Mouse (Mus musculus): Measurements from ENCODE around the gene Pnmal1. TPM values are rescaled to one million over a fixed set of nuclear protein-coding genes. Genes with fewer than 3 reads are reported as not detected.

The Pnmal1 gene
- polyA plus RNA-seq, 1 experiment: not detected

- peaks cover 35% of the 10 kb centered on the region for H3K36me3 ChIP-seq (replicated peaks; ENCODE audit: low read length)
- peaks cover 4% of the 10 kb centered on the region for H3K27me3 ChIP-seq (replicated peaks)
- no peaks in the 10 kb centered on the region for H3K9me3 ChIP-seq
- H3K4me1 ChIP-seq: peaks cover 79% of the 10 kb centered on the region
- peak overlapping the region; percentile 92 for H3K4me3 ChIP-seq (replicated peaks)
- TF ChIP-seq GATA1 (IDR thresholded peaks at IDR 0.05; ENCODE audit: borderline replicate concordance, low read length) (no peak), FLI1 (IDR thresholded peaks at IDR 0.05; ENCODE audit: low read length) (no peak)
These were observed 34.9 kb downstream of the Pnmal1 start for GRCm38 (mm10) chr7:16994400-16994799.

DNA sequence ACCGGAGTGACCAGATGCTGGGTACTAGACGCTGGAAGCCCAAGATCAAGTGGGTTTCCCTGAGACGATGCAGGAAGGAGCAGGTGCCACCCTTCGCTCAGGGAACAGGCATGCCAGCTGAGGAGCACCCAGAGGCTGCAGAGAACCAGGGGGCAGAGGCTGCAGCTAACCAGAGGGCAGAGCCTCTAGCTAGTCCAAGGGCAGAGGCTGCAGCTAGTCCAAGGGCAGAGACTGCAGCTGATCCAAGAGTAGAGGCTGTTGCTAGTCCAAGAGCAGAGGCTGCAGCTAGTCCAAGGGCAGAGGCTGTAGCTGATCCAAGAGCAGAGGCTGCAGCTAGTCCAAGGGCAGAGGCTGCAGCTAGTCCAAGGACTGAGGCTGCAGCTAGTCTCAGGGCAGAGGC is 35.9 kb downstream of the Pnmal1 start:
- TF ChIP-seq GATA1 (IDR thresholded peaks at IDR 0.05; ENCODE audit: borderline replicate concordance, low read length): no peak
- no peak for TF ChIP-seq FLI1 (IDR thresholded peaks at IDR 0.05; ENCODE audit: low read length)
- peaks cover 75% of the 10 kb centered on the region for H3K4me1 ChIP-seq
- H3K4me3 ChIP-seq (replicated peaks): peak overlapping the region; percentile 92

DNA sequence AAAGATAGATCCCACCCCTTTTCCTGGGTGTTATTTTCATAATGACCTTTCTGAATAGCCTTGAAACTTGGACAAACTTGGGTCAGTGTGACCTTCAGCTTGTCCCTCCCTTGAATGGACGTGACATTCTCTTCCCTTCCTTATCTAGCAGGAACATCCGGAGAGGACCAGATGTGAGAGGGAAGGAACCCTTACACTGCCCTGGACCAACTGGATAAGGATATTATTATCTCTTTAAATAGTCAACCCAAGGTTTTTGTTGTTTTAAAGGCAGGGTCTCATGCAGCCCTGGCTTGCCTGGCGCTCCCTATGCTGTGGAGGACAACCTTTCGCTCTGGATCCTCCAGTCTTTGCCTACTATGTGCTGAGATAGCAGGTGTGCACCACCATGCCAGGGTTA is 39.8 kb downstream of the Pnmal1 start:
- Histone ChIP-seq H3K9me3 (no peaks in the 10 kb centered on the region), H3K4me3 (replicated peaks) (peak overlapping the region; percentile 21), H3K36me3 (replicated peaks; ENCODE audit: low read length) (peaks cover 72% of the 10 kb centered on the region), H3K4me1 (peaks cover 80% of the 10 kb centered on the region), H3K27me3 (replicated peaks) (peaks cover 4% of the 10 kb centered on the region)
- TF ChIP-seq GATA1 (IDR thresholded peaks at IDR 0.05; ENCODE audit: borderline replicate concordance, low read length) (no peak), FLI1 (IDR thresholded peaks at IDR 0.05; ENCODE audit: low read length) (no peak)

More for the DNA sequence above, 35.9 kb downstream of the Pnmal1 start:
- Histone ChIP-seq H3K36me3 (replicated peaks; ENCODE audit: low read length) (peaks cover 45% of the 10 kb centered on the region), H3K9me3 (no peaks in the 10 kb centered on the region), H3K27me3 (replicated peaks) (peaks cover 4% of the 10 kb centered on the region)

GRCm38 (mm10) chr7:16999650-17000049 is 40.2 kb downstream of the Pnmal1 start:
- TF ChIP-seq FLI1 (IDR thresholded peaks at IDR 0.05; ENCODE audit: low read length) (no peak), GATA1 (IDR thresholded peaks at IDR 0.05; ENCODE audit: borderline replicate concordance, low read length) (no peak)
- H3K27me3 ChIP-seq (replicated peaks): peaks cover 4% of the 10 kb centered on the region
- peak overlapping the region; percentile 21 for H3K4me3 ChIP-seq (replicated peaks)
- peaks cover 79% of the 10 kb centered on the region for H3K4me1 ChIP-seq
- no peaks in the 10 kb centered on the region for H3K9me3 ChIP-seq
- H3K36me3 ChIP-seq (replicated peaks; ENCODE audit: low read length): peaks cover 75% of the 10 kb centered on the region

GRCm38 (mm10) chr7:17002375-17003195 is 43.1 kb downstream of the Pnmal1 start:
- peaks cover 87% of the 10 kb centered on the region for H3K36me3 ChIP-seq (replicated peaks; ENCODE audit: low read length)
- no peaks in the 10 kb centered on the region for H3K27me3 ChIP-seq (replicated peaks)
- H3K9me3 ChIP-seq: no peaks in the 10 kb centered on the region
- TF ChIP-seq FLI1 (IDR thresholded peaks at IDR 0.05; ENCODE audit: low read length): no peak
- no peak for TF ChIP-seq GATA1 (IDR thresholded peaks at IDR 0.05; ENCODE audit: borderline replicate concordance, low read length)
- no peak overlapping the region for H3K4me3 ChIP-seq (replicated peaks)
- peaks cover 80% of the 10 kb centered on the region for H3K4me1 ChIP-seq

- H3K4me1 ChIP-seq: peaks cover 75% of the 10 kb centered on the region
- TF ChIP-seq GATA1 (IDR thresholded peaks at IDR 0.05; ENCODE audit: borderline replicate concordance, low read length) (no peak), FLI1 (IDR thresholded peaks at IDR 0.05; ENCODE audit: low read length) (no peak)
- peaks cover 87% of the 10 kb centered on the region for H3K36me3 ChIP-seq (replicated peaks; ENCODE audit: low read length)
- no peak overlapping the region for H3K4me3 ChIP-seq (replicated peaks)
- no peaks in the 10 kb centered on the region for H3K27me3 ChIP-seq (replicated peaks)
- no peaks in the 10 kb centered on the region for H3K9me3 ChIP-seq
These were observed 43.9 kb downstream of the Pnmal1 start for GRCm38 (mm10) chr7:17003230-17003960.

- peaks cover 87% of the 10 kb centered on the region for H3K36me3 ChIP-seq (replicated peaks; ENCODE audit: low read length)
- H3K4me3 ChIP-seq (replicated peaks): no peak overlapping the region
- TF ChIP-seq GATA1 (IDR thresholded peaks at IDR 0.05; ENCODE audit: borderline replicate concordance, low read length) (no peak), FLI1 (IDR thresholded peaks at IDR 0.05; ENCODE audit: low read length) (no peak)
- no peaks in the 10 kb centered on the region for H3K27me3 ChIP-seq (replicated peaks)
- peaks cover 73% of the 10 kb centered on the region for H3K4me1 ChIP-seq
- no peaks in the 10 kb centered on the region for H3K9me3 ChIP-seq
These were observed 45.2 kb downstream of the Pnmal1 start for GRCm38 (mm10) chr7:17004716-17005115.

DNA sequence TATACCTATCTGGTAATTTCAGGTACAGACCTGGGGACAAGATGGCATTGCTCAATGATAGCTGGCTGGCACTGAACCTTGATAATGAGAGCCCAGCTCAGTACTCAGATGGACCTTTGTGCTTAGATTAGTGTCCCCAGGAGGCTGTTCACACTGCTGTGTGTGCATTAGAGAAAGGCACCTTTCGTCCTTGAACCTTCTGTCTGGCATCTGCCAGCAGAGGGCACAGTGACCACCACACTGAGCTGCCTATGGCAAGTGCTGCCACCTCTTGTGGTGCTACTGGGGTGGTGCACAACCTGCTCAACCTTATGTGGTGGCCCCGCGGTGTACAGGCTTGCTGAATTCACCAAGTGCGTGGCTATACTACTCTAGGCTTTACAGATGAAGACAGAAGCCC is 47.8 kb downstream of the Pnmal1 start:
- no peaks in the 10 kb centered on the region for H3K9me3 ChIP-seq
- no peaks in the 10 kb centered on the region for H3K27me3 ChIP-seq (replicated peaks)
- H3K4me3 ChIP-seq (replicated peaks): no peak overlapping the region
- TF ChIP-seq FLI1 (IDR thresholded peaks at IDR 0.05; ENCODE audit: low read length) (no peak), GATA1 (IDR thresholded peaks at IDR 0.05; ENCODE audit: borderline replicate concordance, low read length) (no peak)
- peaks cover 95% of the 10 kb centered on the region for H3K36me3 ChIP-seq (replicated peaks; ENCODE audit: low read length)
- peaks cover 79% of the 10 kb centered on the region for H3K4me1 ChIP-seq

GRCm38 (mm10) chr7:17009326-17010009 is 50.0 kb downstream of the Pnmal1 start:
- TF ChIP-seq GATA1 (IDR thresholded peaks at IDR 0.05; ENCODE audit: borderline replicate concordance, low read length) (no peak), FLI1 (IDR thresholded peaks at IDR 0.05; ENCODE audit: low read length) (no peak)
- Histone ChIP-seq H3K4me3 (replicated peaks) (no peak overlapping the region), H3K4me1 (peaks cover 59% of the 10 kb centered on the region), H3K9me3 (no peaks in the 10 kb centered on the region), H3K27me3 (replicated peaks) (no peaks in the 10 kb centered on the region), H3K36me3 (replicated peaks; ENCODE audit: low read length) (peaks cover 98% of the 10 kb centered on the region)
